Mouse (Mus musculus) liver, postnatal 0 days (tissue): Measurements from ENCODE around the gene Lrrc72. TPM values are rescaled to one million over a fixed set of nuclear protein-coding genes. Genes with fewer than 3 reads are reported as not detected.

Experiments
- ATAC-seq: fragments of 200-750 bp; cut with Nextera tagmentation; 2 replicates; pipeline ENCODE4 v1.8.0; 2017; ENCODE audit warnings: mild to moderate bottlenecking, moderate library complexity
- DNase-seq: peaks from one replicate; pipeline ENCODE4 v3.0.0-alpha.2; 2016
- H3K27ac ChIP-seq: fragments of 300-500 bp; sonication (generic); 2 replicates; pipeline ENCODE4 v1.5.1; 2014; ENCODE audit warnings: antibody characterized with exemption, moderate library complexity, mild to moderate bottlenecking, low read depth
- H3K27me3 ChIP-seq: fragments of 300-500 bp; sonication (generic); 2 replicates; pipeline ENCODE4 v1.6.1; 2014; ENCODE audit warnings: low read length, control low read depth, mixed read lengths; ENCODE audit not compliant: insufficient read depth
- H3K36me3 ChIP-seq: fragments of 300-500 bp; sonication (generic); replicated peaks from 2 replicates; pipeline ENCODE4 v1.6.1; 2014; ENCODE audit warnings: mild to moderate bottlenecking, control low read depth, low read length, moderate library complexity, mixed read lengths; ENCODE audit not compliant: insufficient read depth
- H3K4me1 ChIP-seq: fragments of 300-500 bp; sonication (generic); 2 replicates; pipeline ENCODE4 v1.6.1; 2014; ENCODE audit warnings: antibody characterized with exemption, mild to moderate bottlenecking, control low read depth; ENCODE audit not compliant: insufficient read depth
- H3K4me2 ChIP-seq: fragments of 300-500 bp; sonication (generic); 2 replicates; pipeline ENCODE4 v1.6.1; 2014; ENCODE audit warnings: low read depth, mild to moderate bottlenecking, low read length, moderate library complexity, mixed read lengths
- H3K4me3 ChIP-seq: fragments of 300-500 bp; sonication (generic); 2 replicates; pipeline ENCODE4 v1.5.1; 2014; ENCODE audit warnings: low read depth, low read length
- H3K9ac ChIP-seq: fragments of 300-500 bp; sonication (generic); replicated peaks from 2 replicates; pipeline ENCODE4 v1.6.1; 2014; ENCODE audit warnings: mild to moderate bottlenecking, moderate library complexity
- H3K9me3 ChIP-seq: fragments of 300-500 bp; sonication (generic); 2 replicates; pipeline ENCODE4 v1.6.1; 2016; ENCODE audit warnings: mild to moderate bottlenecking, control low read depth, low read length, mixed read lengths
- CTCF ChIP-seq: sonication (generic); IDR thresholded peaks from 2 replicates; pipeline ENCODE4 v1.5.1; 2016; ENCODE audit warnings: antibody characterized with exemption, low read depth
- EP300 ChIP-seq: IDR thresholded peaks from 2 replicates; pipeline ENCODE4 v1.6.1; 2016; ENCODE audit warnings: antibody characterized with exemption, low read depth, mild to moderate bottlenecking
- WGBS: fragments of 180-500 bp; shearing (Covaris S2); extraction: QIAGEN DNeasy Blood & Tissue Kit; methylation state at CpG from one replicate; pipeline ENCODE4 v1.1.7; 2014; ENCODE audit not compliant: insufficient replicate concordance; 5-methylcytosine and 5-hydroxymethylcytosine counted together
- polyA plus RNA-seq: library from polyadenylated mRNA; unstranded; fragments of >200 nt; fragmentation: Nextera tagmentation; extraction: Ambion mirVana; gene quantifications from 2 replicates; pipeline ENCODE4 v1.2.1, GENCODE M21; 2015

Lrrc72 gene
- polyA plus RNA-seq, 1 experiment from 2014 or later: not detected

DNA sequence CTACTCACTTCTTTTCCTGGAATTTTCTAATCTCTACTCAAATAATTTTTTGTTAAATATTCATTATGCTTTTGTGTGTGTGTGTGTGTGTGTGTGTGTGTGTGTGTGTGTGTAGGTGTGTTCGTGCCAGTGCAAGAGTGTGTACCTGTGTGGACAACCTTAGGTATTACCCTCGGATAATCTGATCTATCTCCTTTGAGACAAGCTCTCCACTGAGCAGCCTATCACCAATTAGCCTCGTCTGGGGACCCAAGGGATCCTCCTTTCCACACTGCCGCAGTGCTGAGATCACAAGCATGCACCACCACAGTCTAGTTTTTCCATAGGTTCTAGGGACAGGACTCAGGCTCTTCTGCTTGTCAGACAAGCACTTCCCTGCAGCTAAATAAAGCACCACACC is 37.0 kb downstream of the Lrrc72 start:
- H3K4me1 ChIP-seq: no peaks in the 10 kb centered on the region
- TF ChIP-seq CTCF: no peak
- TF ChIP-seq EP300: no peak
- no peaks in the 10 kb centered on the region for H3K36me3 ChIP-seq
- no peak for DNase-seq
- H3K4me2 ChIP-seq: peak overlapping the region; percentile 35; the same call in 1 of the 2 replicates
- H3K27me3 ChIP-seq: no peaks in the 10 kb centered on the region
- H3K9ac ChIP-seq: no peak overlapping the region
- H3K4me3 ChIP-seq: no peak overlapping the region
- no peaks in the 10 kb centered on the region for H3K9me3 ChIP-seq
- no peak overlapping the region for H3K27ac ChIP-seq
- ATAC-seq: no peak
- 72% methylated on average over 4 of the region's 4 CpGs for WGBS

DNA sequence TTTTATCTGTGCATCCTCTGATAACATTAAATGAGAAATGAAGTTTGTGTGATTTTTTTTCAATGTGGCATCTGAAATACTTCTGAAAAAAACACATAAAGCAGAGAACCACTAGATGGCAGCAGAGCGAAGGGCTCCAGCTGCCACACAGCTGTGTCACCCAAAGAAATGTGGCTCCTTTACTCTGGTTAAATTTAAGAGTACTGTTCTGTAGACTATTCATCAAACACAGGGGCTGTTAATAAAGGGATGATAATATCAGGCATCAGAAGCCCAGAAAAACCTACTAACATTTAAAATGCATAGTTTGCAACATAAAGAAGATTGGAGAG is 38.1 kb downstream of the Lrrc72 start:
- DNase-seq: peak; percentile 50
- WGBS: 0% methylated on average over 1 of the region's 1 CpGs

DNA sequence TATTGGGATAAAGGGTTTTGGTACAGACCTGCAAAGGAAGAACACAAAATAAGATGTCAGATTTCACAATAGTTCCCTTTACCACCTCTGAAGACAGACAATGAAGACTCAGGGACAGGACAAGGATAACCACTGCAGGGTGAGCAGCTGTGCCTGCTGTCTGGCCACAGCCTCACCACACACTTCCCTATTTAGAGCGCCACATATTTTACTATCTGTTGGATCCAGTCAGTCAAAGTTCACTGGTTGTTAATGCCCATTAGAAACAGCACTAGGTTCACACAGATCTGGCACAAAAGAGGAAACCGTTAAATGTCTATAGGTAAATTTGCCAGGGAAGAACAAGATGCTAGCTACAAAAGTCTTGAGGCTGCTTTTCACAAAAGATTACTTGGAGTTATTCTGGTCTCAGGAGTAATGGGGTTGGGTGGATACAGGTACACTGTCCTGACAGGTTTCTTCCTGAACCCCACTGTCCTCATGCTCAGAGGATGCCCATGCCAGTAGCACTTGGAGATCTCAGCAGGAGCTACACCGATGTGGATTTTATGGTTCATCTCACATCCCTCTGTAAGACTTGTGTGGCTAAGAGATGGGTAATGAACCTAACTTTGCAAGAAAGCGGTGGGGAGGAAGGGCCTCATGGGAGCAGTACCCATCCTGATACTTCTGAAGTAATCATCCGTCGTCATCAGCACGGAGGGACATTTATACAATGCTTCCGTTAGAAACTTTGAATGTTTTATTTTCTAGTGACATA is 38.6 kb downstream of the Lrrc72 start:
- Histone ChIP-seq H3K9ac (no peak overlapping the region), H3K4me3 (no peak overlapping the region), H3K9me3 (no peaks in the 10 kb centered on the region), H3K27ac (no peak overlapping the region), H3K4me1 (no peaks in the 10 kb centered on the region), H3K36me3 (no peaks in the 10 kb centered on the region), H3K4me2 (no peak overlapping the region), H3K27me3 (no peaks in the 10 kb centered on the region)
- DNase-seq (no peak), ATAC-seq (no peak)
- 37% methylated on average over 8 of the region's 8 CpGs for WGBS
- TF ChIP-seq CTCF (no peak), EP300 (no peak)

More for the DNA sequence above, 38.1 kb downstream of the Lrrc72 start:
- H3K4me2 ChIP-seq: no peak overlapping the region
- no peak overlapping the region for H3K9ac ChIP-seq
- no peak overlapping the region for H3K27ac ChIP-seq
- H3K9me3 ChIP-seq: no peaks in the 10 kb centered on the region
- no peaks in the 10 kb centered on the region for H3K36me3 ChIP-seq
- no peaks in the 10 kb centered on the region for H3K27me3 ChIP-seq
- TF ChIP-seq CTCF (peak; percentile 82), EP300 (no peak)
- ATAC-seq: no peak
- no peak overlapping the region for H3K4me3 ChIP-seq
- no peaks in the 10 kb centered on the region for H3K4me1 ChIP-seq

DNA sequence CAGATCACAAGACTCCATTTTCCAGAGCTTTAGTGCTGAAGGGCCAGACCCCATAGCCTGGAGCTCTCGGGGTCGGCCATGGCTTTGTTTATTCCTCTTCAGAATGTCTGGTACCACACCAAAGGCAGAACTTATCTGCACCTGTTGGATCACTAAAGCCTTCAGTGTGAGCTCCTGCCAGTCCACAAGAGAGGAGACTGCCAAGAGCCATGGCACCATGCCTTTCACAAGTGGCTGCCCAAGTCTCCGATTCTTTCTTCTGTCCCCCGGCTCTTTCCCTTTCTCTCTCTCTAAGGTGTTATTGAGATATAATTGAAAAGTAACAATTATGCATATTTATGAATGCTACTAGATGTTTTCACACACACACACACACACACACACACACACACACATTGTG is 43.1 kb downstream of the Lrrc72 start:
- H3K27ac ChIP-seq: no peak overlapping the region
- ATAC-seq (no peak), DNase-seq (no peak)
- H3K9me3 ChIP-seq: no peaks in the 10 kb centered on the region
- 75% methylated on average over 4 of the region's 4 CpGs for WGBS
- H3K4me1 ChIP-seq: no peaks in the 10 kb centered on the region
- H3K9ac ChIP-seq: no peak overlapping the region
- no peaks in the 10 kb centered on the region for H3K36me3 ChIP-seq
- H3K4me3 ChIP-seq: no peak overlapping the region
- no peak overlapping the region for H3K4me2 ChIP-seq
- H3K27me3 ChIP-seq: no peaks in the 10 kb centered on the region
- TF ChIP-seq CTCF (no peak), EP300 (no peak)

DNA sequence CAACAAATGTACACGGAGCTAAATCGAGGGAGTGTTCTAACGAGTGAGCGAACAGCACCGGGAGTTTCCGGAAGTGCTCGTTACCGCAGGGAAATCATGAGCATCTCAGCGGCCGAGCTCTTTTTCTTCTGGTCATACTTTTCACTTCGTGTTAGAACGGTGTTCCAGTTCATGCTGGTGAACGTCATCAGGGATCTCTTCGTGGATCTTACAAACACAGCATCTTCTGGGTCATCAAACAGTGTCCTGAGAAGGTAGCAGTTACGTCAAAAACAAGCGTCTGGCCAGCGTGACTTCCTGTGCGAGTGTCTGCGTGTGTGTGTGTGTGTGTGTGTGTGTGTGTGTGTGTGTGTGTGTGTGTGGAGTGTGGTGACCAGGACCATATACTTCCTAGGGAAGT is 44.7 kb downstream of the Lrrc72 start:
- no peak for DNase-seq
- Histone ChIP-seq H3K4me3 (no peak overlapping the region), H3K4me2 (no peak overlapping the region), H3K27me3 (no peaks in the 10 kb centered on the region), H3K4me1 (no peaks in the 10 kb centered on the region), H3K9ac (no peak overlapping the region), H3K36me3 (no peaks in the 10 kb centered on the region), H3K9me3 (no peaks in the 10 kb centered on the region), H3K27ac (no peak overlapping the region)
- no peak for TF ChIP-seq EP300
- no peak for TF ChIP-seq CTCF
- no peak for ATAC-seq
- 72% methylated on average over 19 of the region's 19 CpGs for WGBS

DNA sequence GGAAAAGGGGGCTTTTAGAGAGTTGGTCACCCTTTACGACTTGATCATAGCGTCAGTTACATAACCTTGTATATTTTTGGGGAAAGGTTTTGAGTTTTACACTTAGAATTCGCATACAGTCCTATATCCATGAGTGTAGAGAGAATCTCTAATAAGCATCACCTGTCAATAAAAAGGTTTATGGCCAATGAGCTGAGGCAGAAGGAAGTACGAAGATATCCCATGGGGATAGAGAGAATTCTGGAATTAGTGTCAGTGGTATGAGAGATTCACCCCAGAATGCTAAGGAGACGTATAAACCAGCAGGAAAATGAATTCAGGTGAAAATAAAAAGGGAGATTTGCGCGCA is 45.4 kb downstream of the Lrrc72 start:
- no peak for ATAC-seq
- Histone ChIP-seq H3K9me3 (no peaks in the 10 kb centered on the region), H3K4me1 (no peaks in the 10 kb centered on the region), H3K4me3 (no peak overlapping the region), H3K4me2 (no peak overlapping the region), H3K27me3 (no peaks in the 10 kb centered on the region), H3K36me3 (no peaks in the 10 kb centered on the region), H3K9ac (no peak overlapping the region), H3K27ac (no peak overlapping the region)
- DNase-seq: no peak
- 74% methylated on average over 7 of the region's 7 CpGs for whole genome bisulfite sequencing
- no peak for TF ChIP-seq CTCF
- TF ChIP-seq EP300: no peak
